Mouse (Mus musculus): ENCODE results near the gene Gabrr3.
"Not testable (repeated sequence)": the region's sequence is repeated elsewhere in the genome, so short reads cannot be mapped to it uniquely, and the experiment has no call there.

DNA sequence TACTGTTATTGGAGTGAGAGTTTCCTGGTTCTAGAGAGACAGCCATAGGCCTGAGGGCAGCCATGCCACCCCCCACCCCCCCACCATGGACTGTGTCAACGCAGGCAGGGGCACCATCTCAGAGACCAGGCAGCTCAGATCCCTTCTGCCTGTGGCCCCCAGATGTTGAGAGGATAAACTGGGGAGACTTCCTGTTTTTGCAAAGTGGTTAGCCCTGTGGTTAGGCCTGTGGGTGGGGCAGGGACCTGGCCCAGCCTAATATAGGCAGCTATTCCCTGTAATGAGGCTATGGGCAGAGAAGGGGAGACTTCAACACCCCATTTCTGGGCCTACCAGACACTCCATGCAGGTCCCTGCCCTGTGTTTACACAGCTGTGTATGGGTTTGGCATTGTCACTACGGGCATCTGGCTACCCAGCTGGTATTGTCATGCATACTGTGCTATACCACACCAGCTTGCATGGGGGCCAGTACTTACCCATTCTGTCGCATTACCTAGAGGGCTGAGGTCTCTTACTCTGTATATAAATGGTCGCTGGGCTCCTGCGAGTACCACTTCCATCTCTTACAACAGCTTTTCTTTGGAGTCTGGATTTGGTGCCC, 52.2 kb downstream of the Gabrr3 start:
- not testable (repeated sequence) for TF ChIP-seq CTCF (IDR thresholded peaks at IDR 0.05; ENCODE audit: control insufficient read depth, insufficient read depth, insufficient read length); MAX (IDR thresholded peaks at IDR 0.05); MYOD1 (IDR thresholded peaks at IDR 0.05; ENCODE audit: control insufficient read depth, insufficient read length, low read depth); MYOG (IDR thresholded peaks at IDR 0.05; ENCODE audit: control insufficient read depth, extremely low read depth, insufficient read length); CEBPB (IDR thresholded peaks at IDR 0.05; ENCODE audit: low read depth); USF1 (IDR thresholded peaks at IDR 0.05; ENCODE audit: low read depth)

Data from C2C12 (cell line).